Mouse (Mus musculus) left cerebral cortex, adult 11 months (tissue): Measurements from ENCODE around the gene Cnnm1.

ENCODE experiments used
- DNase-seq: peaks from one replicate; pipeline ENCODE4 v3.0.0; 2022; ENCODE audit warnings: low spot score

Gene Cnnm1

DNA sequence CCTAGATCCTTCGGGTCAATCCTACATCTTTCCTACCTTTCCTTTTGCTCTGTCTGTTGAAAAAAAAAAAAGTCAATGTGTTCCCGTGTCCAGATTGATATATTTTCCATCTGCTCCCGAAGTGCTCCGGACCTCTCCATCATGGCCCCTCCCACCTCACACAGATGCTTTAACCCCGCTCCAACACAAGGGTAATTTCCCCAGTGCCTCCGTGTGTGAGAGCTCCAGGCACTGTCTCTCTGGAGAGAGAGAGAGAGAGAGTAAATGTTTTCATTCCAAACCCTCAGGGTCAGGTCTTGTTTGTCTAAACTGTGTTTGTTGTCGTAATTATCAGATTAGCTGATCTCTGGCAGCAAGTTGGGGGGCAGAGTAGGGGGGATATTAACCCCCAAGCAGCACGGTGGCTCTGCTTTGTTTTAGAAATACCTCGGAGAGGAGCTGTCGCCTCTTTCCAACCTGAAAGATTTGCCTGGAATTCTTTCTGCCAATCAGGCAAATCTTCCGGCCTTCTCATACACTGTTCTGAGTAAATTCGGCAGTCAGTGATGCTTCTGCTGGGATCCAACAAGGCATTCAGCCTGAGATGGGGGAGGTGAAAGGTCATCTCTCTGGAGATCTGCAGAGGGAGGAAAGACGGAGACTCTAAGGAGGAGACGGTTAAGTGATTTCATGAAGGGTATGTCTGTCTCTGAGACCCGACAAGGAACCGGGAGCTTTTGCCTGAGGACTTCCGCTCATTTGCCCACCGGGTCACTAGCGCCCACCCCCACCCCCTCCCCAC, 106.3 kb downstream of the Cnnm1 start:
- no peak for DNase-seq
